Mouse (Mus musculus): Measurements from ENCODE around the gene Rhbdd1.
A peak's percentile ranks its signal among the peaks of the same experiment; 100 is the strongest.

Rhbdd1 gene

DNA sequence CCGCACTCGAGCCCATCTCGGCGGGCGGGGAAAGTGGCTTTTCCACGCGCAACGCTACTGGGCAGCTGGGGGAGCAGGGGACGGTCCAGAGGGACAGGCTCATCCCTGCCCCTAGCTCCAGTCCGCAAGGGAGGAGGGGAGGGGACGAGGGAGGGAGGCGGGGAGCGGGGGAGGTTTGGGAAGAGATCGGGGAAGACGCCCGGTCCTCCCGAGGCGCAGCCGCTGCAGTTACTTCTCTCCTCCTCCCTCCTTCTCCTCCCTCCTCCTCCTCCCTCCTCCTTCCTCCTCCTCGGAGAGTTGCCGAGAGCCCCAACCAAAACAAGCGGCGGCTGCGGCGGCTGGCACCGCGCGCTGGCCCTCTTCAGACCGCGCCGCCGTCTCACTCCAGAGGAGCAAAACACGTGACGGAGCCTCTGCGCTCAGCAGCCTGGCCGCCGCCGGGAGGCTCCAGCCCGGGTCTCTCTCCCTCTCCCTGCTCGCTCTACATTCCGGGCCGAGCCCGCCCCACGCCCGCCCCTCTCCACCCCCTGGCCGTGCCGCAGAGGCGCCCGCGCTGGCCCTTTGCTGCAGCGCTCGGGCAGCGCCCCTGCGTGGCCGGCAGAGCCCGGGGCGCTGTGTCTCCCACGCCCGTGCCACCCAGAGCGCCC, 25.0 kb upstream of the Rhbdd1 start, which contains the start of gene Irs1:
Gene Irs1, minus strand, starts transcription at position 266 of the 647 bp plus-strand sequence.
- DNase-seq (ENCODE audit: inconsistent age in 2 of 2, low spot score in 1 of 2), result peak; percentile 91 to 97

DNA sequence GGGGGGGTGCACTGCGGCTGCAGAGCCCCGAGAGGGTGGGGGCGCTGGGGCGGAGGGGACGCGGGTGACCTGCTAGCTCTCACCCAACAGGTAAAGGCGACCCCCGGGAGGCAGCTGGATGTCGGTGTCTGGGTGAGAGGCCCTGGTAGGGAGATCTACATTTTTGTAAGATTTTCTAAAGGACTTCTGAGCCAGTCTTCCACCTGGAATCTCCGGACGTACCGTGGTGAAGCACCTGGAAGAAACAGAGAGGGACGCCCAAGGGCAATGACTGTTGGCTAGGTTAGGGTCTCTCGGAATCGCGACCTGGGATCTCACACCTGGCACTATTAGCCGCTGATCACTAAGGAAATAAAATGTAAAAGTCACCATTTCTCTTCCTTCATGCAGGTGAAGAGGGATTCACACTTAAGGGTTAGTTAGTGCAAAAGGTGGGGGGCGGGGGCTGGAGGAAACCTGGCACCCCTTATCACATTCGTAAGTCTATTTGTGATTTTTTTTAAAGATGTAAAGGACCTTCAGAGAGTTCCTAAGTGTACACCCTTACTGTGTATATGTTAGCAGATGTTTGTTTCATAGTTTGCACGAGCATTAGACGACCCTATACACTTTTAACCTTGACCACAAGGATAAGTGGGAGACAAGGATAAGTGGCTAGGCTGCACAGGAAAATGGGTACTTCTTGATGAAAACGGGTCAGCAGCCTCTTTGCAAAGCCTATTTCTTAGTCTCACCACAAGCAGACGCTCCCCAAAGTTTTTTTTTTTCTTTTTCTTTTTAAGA, 24.1 kb upstream of the Rhbdd1 start:
- peak in 1 of 2 experiments; percentile 31 for DNase-seq (ENCODE audit: inconsistent age in 2 of 2, low spot score in 1 of 2)

DNA sequence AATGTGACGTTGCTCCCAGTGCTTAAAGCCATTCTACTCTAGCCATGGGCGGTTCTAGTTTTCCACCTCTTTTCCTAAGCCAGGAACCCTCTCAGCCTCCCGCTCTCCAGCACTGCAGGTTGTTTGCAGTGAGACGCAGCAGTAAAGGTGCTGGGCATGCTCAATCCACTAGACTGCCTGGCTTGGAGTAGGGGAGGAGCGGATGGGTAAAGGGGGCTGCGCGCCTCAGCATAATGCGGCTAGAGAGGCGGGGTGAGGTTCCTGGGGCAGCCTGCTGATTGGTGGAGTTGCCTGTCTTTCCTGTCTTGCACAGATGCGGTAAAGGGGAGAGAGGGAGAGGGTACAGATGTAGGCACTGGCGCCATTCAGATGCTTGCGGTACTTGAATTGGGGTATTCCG, 23.5 kb upstream of the Rhbdd1 start:
- DNase-seq (ENCODE audit: inconsistent age in 2 of 2, low spot score in 1 of 2), result peak; percentile 51 to 73

DNA sequence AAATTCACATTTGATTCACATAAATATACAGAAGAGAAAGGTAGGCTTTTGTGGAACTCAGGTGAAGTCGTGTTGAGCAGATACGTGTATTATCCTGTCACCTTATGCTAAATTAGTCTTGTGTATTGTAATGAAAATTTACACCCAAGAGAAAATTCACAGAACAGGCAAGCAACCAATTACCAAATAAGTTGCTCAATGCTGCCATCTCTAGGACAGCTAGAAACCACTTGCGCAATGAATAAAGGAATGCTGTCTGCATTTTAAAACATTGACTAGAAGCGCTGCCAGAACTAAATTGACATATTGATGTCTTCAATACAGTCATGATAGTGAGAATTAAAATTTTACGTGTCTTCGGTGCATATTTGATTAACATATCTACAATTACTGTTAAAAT, 22.1 kb upstream of the Rhbdd1 start:
- peak in 1 of 2 experiments; percentile 84 for DNase-seq (ENCODE audit: inconsistent age in 2 of 2, low spot score in 1 of 2)

DNA sequence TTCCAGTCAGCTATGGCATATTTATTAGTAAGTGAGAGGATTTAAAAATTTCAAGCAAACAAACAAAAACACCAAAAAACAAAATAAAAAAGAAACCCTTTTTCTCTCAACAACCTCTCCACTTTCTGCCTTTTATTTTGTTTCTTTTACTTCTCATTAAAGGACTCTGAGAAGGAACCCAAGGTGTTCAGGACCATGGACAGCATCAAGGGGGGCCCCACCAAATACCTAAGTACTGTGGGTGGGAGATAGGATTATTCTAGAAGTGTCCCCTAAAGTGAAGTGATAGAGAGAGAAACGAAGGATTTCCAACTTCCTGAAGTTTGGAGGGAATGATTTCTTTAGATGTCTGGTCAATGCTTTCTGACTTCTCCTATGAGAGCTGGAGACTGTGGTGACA, 17.7 kb upstream of the Rhbdd1 start:
- DNase-seq (ENCODE audit: inconsistent age in 2 of 2, low spot score in 1 of 2), result no peak

DNA sequence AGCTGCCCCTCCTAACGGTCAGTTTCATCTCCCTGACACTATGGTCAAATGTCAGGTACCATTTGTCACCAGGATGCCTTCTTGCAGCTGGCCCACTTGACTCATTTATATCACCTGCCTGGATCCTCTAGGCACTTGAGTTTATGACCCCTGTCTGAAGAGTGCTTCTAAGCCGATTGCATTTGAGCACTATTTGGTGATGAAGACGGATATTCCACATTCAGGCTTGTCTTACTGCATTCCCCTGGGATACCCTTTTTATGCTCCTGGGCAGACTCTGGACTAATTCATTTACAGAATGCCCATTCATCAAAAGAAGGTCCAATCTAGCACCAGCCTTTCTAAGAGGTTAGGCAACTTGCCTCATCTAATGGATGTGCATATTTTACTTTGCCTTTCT, 11.8 kb upstream of the Rhbdd1 start:
- DNase-seq (ENCODE audit: inconsistent age in 2 of 2, low spot score in 1 of 2), result no peak

DNA sequence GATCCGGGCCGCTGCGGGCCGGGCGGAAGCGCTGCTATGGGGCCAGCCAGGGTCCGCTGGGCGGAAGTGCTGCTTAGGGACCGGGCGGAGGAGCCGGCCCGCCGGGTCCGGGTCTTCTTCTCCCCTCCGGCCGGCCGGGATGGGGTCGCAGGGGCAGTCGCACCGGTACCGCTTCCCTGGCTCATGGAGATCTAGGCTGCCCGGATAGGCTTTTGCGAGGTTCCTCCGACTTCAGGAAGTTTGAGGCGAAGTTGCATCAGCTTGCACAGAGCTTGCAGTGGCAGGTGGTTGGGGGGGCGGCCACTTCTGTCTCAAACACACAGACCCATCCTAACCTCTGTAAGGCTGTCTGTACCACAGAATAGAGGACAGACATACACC, 484 bp downstream of the Rhbdd1 start:
- no peak for DNase-seq (ENCODE audit: inconsistent age in 2 of 2, low spot score in 1 of 2)

DNA sequence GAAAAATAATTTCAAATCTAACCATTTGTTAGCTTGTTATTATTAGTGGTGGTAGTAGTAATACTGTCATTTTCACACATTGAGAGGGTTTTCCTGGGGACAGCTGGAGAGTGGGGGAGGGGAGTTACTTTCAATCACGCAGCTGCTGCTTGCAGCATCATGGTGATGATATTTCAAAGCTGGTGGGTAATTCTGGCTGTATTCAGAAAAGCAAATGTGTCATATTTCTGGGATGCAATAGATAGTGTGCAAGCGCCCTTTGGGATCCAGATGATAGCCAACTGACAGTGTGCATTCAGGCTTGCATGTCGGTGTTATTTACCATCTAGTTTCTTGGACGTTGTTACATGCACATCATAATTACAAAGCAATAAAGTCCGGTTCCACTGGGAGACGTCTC, 4.2 kb downstream of the Rhbdd1 start:
- no peak for DNase-seq (ENCODE audit: inconsistent age in 2 of 2, low spot score in 1 of 2)

DNA sequence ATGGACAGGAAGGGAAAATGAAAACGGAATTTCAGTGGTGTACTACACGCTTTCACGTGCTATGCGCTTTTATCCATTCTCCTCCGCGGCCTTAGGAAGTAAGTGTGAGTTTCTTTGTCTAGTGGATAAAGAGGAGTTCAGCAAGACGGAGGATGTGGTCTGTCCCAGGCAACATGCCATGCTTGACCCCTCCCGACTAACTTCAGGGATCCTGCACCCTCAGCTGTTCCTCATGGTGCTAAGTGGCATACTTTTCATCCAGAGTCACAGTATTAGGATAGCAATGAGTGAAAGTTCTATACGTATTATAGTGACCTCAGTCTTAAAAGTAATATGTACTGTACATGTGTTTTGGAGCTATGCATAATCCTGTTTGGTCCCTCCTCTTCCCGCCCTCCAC, 4.6 kb downstream of the Rhbdd1 start:
- DNase-seq (ENCODE audit: inconsistent age in 2 of 2, low spot score in 1 of 2), result no peak

DNA sequence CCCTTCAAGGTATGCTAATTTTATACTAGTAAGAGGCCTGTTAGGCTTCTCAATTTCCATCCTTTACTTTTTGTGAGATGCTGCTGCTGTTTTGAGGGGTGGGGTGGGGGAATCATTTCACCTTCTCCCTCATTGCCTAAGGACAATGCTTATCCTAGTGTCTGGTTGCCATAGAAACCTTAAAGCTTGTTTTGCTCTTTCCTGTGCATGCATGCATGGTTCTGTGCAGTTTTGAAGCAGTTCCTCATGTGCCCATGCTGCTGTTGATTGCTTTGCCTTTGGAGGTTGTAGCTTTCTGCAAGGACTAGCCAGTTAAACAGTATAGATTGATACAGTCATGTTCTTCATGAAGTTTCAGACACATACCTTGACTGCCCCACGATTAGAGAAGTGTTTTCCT, 5.2 kb downstream of the Rhbdd1 start:
- no peak for DNase-seq (ENCODE audit: inconsistent age in 2 of 2, low spot score in 1 of 2)

DNA sequence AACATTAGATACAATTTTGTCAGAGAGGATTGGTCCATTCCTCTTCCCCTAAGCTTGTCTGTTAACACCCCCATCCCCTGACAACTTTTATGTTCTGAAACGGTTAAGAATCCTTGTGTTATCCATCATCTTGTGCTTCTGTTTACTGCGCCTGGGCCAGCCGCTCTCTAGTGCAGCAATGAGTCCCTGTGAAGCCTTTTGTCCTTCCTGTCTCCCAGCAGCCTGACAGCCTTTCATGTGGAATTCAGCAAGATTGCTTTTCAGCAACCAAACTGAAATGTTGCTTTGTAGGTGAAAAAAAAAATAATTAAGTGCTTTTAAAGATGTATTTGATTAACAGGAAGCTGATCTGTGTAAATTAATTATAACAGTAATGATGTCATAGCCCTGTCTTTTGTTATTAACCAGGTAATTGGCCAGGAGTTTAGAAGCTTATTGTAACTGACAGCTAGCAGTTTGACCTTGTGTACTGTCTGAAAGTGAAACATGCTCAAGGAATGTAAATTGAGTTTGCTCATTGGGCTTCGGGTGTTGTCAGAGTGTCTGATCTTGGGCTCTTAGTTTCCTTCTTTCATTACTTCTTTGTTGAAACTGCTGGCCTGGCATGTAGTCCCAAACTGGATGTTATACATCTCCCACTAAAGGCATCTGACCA, 8.0 kb downstream of the Rhbdd1 start:
- DNase-seq (ENCODE audit: inconsistent age in 2 of 2, low spot score in 1 of 2), result peak; percentile 9 to 73

DNA sequence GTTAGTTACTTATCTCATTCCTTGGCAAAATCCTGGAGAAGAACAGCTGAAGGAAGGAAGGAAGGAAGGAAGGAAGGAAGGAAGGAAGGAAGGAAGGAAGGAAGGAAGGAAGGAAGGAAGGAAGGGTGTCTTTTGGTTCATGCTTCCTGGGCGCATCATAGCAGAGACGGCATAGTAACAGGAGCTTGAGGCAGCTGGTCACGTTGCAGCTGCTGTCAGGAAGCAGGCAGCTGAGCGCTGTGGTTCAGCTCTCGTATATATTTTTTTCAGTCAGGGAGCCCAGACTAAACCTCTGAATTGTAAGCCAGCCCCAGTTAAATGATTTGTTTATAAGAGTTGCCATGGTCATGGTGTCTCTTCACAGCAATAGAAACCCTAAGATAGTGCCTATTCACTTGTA, 9.9 kb downstream of the Rhbdd1 start:
- no peak for DNase-seq (ENCODE audit: inconsistent age in 2 of 2, low spot score in 1 of 2)

DNA sequence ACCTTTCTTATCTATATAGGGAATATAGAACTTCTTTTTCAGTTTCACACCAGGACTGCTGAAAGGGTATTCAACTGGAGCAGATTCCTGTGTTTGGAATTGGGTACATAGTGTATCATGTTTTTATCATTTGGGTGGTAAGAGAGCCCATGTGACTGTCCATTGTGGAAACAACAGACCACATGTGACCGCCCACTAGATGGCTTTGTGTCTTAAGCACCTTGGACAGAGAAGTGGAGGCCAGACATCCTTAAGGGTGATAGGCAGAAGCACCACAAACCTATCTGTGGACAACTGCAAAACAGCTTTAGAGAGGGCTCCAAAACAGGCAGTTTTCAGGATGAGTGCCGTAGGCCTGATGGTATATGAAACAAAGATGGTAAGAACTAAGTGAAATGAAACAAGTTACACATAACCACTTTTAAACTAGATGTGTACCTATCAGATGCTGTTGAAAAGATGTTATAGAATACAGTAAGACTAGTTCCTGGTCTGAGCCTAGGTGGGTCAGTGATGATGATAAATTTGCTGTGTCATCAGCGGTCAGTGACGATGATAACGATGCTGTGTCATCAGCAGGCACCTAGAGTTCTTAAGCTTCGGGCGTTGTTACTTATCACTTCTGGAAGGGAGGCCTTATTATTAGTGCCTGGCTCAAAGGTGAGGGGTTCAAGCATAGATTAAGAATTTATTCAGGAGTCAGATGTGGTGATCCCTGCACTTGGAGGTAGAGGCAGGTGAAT, 12.0 kb downstream of the Rhbdd1 start:
- DNase-seq (ENCODE audit: inconsistent age in 2 of 2, low spot score in 1 of 2), result no peak

DNA sequence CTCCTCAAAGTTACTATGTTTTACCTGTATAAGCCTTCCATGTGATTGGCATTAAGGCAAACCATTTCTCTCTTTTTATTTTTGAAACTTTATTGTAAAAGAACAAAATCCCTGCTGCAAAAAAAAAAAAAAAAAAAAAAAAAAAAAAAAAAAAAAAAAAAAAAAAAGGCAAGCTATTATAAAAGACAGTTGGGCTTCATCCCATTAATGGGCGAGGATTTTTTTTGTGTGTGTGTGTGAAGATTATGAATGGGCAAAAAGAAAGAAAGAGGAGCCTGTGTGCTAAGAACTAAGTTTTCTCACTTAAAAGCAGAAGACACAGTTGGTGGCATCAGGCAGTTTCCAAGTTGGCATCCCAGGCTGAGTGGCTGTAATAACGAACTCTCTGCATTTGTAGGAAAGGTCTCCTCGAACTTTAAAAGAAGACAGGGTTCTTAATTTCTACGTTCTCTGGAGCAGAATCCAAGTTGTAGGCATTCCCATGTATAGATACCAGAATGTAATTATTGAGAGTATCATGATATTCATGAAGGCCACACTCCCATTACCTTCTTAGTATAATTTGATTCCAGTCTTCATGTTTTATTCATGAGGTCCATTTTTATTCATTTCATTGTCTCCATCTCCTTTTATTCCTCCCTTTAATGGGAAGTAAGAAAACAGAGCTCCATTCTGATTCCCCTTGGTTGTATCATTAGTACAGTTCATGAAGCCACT, 13.1 kb downstream of the Rhbdd1 start:
- no peak for DNase-seq (ENCODE audit: inconsistent age in 2 of 2, low spot score in 1 of 2)

DNA sequence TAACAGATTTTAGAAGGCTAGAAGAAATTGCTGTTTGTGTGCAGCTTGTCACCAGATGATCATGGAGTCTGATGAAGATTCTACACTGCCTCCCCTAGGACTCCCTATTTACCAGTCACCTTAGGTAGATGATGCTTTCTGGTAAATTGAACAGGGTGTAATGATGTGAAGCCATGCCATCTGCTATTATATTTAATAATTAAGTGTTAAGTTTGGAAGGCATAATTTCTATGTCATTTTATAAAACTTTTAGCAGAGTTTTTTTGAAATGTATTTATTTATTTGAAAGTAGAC, 13.6 kb downstream of the Rhbdd1 start:
- no peak for DNase-seq (ENCODE audit: inconsistent age in 2 of 2, low spot score in 1 of 2)

DNA sequence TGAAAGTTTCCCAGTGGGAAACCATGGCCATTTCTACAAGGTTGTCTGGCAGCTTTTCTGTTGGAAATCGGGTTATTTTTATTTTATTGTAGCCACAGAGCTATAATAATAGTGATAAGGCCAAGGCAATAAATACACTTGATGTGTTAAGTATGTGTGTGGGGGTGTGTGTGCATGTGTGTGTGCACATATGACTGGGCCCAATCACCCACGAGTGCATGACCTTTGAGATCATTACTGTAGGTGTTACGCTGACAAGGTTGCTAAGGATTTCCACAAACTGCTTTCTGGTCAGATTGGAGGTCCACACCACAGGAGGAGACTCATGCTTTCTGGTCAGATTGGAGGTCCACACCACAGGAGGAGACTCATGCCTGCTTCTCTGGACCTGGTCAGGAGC, 18.3 kb downstream of the Rhbdd1 start:
- DNase-seq (ENCODE audit: inconsistent age in 2 of 2, low spot score in 1 of 2), result no peak

DNA sequence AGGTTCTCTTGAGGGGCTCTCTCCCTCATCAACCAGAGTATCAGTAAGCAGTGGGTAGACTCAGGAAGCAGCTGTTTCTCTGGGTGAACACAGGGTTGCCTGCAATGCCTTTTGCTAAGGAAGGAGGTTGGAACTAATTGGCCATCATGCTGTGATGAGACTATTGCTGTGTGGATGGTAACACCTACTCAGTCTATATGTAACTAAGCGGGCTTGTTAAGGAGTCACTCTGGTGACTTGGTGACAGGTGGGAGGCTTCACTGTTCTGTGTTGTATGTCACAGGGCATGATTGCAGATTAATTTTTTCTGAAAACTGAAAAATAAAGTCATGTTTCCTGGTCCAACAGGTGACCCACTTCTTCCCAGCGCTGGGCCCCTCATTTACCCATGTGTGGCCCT, 36.8 kb downstream of the Rhbdd1 start:
- DNase-seq (ENCODE audit: inconsistent age in 2 of 2, low spot score in 1 of 2), result no peak

DNA sequence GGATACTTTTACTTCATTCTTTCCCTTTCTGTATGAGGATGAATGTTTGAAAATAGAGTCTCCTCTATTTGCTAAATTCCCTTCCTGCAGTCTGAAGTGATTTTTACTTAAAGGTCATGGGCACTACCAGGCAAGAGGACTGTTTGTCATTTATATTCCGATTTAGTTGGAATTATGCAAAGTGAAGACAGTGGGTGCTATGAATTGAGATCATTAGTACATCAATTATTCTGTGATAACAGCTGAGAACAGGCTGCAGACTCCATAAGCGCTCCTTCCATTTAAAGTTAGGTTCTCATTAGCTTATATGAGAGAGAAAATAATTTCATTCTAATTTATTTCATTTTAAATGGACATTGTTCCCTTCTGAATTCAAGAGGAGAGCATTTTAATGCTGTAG, 37.5 kb downstream of the Rhbdd1 start:
- DNase-seq (ENCODE audit: inconsistent age in 2 of 2, low spot score in 1 of 2), result peak in 1 of 2 experiments; percentile 36

DNA sequence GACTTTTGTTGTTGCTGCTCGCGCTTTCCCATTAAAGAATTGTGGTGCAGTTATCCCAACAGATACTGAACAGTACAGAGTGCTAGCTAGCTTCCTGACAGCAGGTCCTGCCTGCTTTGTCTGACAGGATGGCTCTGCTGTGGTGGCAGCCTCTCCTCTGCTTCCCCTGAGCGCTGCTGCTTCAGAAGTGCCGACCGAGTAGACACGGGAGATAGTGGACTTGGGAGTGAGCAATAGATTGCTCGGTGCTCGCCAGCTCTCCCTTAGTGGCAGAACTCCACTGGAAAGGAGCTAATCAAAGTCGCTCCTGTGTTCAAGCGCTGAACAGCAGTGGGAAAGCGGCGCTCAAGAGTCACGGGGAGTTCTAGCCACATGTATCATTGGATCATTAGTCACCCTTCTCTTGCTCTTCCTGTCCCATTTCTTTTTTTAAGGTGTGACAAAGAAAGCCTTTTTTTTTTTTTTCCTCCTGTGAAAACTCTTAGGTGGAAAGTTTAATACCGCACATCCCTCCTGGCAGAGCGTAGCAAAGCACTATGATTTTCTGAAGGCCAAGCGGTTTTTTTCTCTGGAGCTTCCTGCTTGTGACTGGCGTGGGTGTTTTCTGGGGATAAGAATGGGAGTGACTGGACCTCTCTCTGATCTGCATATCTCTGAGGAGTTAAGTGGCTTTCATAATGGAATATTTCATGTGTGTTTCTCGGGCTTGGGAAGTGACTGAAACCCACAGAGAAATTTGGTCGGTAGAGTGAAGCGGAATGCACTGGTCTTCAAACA, 42.8 kb downstream of the Rhbdd1 start:
- DNase-seq (ENCODE audit: inconsistent age in 2 of 2, low spot score in 1 of 2), result peak; percentile 38 to 72

DNA sequence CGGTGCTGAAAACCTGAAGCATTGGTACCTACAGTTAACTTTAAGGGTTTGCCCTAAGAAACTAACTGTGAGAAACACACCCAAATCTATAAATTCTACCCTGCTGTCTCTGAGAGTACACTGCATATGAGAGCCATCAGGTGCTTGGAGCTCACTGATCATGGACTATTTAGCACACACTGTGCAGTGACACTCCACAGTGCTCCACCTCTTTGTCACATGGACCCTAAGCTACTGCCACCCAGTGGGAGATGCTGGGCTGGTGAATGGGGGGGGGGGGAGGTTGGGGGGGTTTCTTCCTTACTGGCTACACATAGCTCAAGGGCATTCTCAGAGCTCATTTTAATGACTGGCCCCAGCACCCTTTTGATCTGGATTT, 43.4 kb downstream of the Rhbdd1 start:
- no peak for DNase-seq (ENCODE audit: inconsistent age in 2 of 2, low spot score in 1 of 2)
